Mouse (Mus musculus) urinary bladder, postnatal 25 days (tissue): ENCODE measurements around the gene Tns3.
"Not testable (repeated sequence)": the region's sequence is repeated elsewhere in the genome, so short reads cannot be mapped to it uniquely, and the experiment has no call there.

Source experiments
- DNase-seq: peaks from one replicate; pipeline ENCODE4 v3.0.0; 2022; ENCODE audit warnings: low spot score

The Tns3 gene

GRCm38 (mm10) chr11:8579789-8580188, 84.5 kb downstream of the Tns3 start:
- no peak for DNase-seq

GRCm38 (mm10) chr11:8575217-8576180, 88.8 kb downstream of the Tns3 start:
- DNase-seq = no peak

- DNase-seq = no peak
Measured at GRCm38 (mm10) chr11:8574562-8574961, 89.8 kb downstream of the Tns3 start.

GRCm38 (mm10) chr11:8572762-8573161, 91.6 kb downstream of the Tns3 start:
- no peak for DNase-seq

GRCm38 (mm10) chr11:8569232-8570028, 94.9 kb downstream of the Tns3 start:
- no peak for DNase-seq

GRCm38 (mm10) chr11:8568829-8569228, 95.5 kb downstream of the Tns3 start:
- no peak for DNase-seq

- DNase-seq = no peak
Measured at GRCm38 (mm10) chr11:8566250-8566853, 98.0 kb downstream of the Tns3 start.

- no peak for DNase-seq
Measured at GRCm38 (mm10) chr11:8558761-8559282, 105.5 kb downstream of the Tns3 start.

- DNase-seq = no peak
Measured at GRCm38 (mm10) chr11:8558258-8558657, 106.1 kb downstream of the Tns3 start.

- no peak for DNase-seq
Measured at GRCm38 (mm10) chr11:8557006-8557405, 107.3 kb downstream of the Tns3 start.

GRCm38 (mm10) chr11:8551710-8552109, 112.6 kb downstream of the Tns3 start:
- no peak for DNase-seq

GRCm38 (mm10) chr11:8547661-8548060, 116.7 kb downstream of the Tns3 start:
- DNase-seq = no peak

GRCm38 (mm10) chr11:8545798-8546197, 118.5 kb downstream of the Tns3 start:
- DNase-seq = no peak

- DNase-seq = no peak
Measured at GRCm38 (mm10) chr11:8544355-8544754, 120.0 kb downstream of the Tns3 start.

- no peak for DNase-seq
Measured at GRCm38 (mm10) chr11:8541222-8541815, 123.0 kb downstream of the Tns3 start.

- DNase-seq = no peak
Measured at GRCm38 (mm10) chr11:8539593-8540265, 124.6 kb downstream of the Tns3 start.

GRCm38 (mm10) chr11:8537013-8537614, 127.2 kb downstream of the Tns3 start:
- no peak for DNase-seq

- DNase-seq = peak; percentile 68
Measured at GRCm38 (mm10) chr11:8534893-8535292, 129.4 kb downstream of the Tns3 start.

- not testable (repeated sequence) for DNase-seq
Measured at GRCm38 (mm10) chr11:8532771-8533170, 131.6 kb downstream of the Tns3 start.

- no peak for DNase-seq
Measured at GRCm38 (mm10) chr11:8532112-8532747, 132.1 kb downstream of the Tns3 start.
